Mouse (Mus musculus) hindbrain, embryonic 16.5 days (tissue): Measurements from ENCODE around the gene Nek6. TPM values are rescaled to one million over a fixed set of nuclear protein-coding genes. Genes with fewer than 3 reads are reported as not detected.

Experiments
- ATAC-seq: fragments of 200-750 bp; cut with Nextera tagmentation; 2 replicates; pipeline ENCODE4 v1.8.0; 2017; ENCODE audit warnings: moderate TSS enrichment, moderate library complexity
- H3K27ac ChIP-seq: fragments of 300-500 bp; sonication (generic); 2 replicates; pipeline ENCODE4 v1.5.1; 2014; ENCODE audit warnings: low read depth, mild to moderate bottlenecking, control low read depth, low read length, moderate library complexity
- H3K27me3 ChIP-seq: fragments of 300-500 bp; sonication (generic); replicated peaks from 2 replicates; pipeline ENCODE4 v1.6.1; 2014; ENCODE audit warnings: low read length; ENCODE audit not compliant: control insufficient read depth, insufficient read depth
- H3K36me3 ChIP-seq: fragments of 300-500 bp; sonication (generic); 2 replicates; pipeline ENCODE4 v1.6.1; 2014; ENCODE audit warnings: mild to moderate bottlenecking, low read length, moderate library complexity, mixed read lengths; ENCODE audit not compliant: control insufficient read depth, insufficient read depth
- H3K4me1 ChIP-seq: fragments of 300-500 bp; sonication (generic); 2 replicates; pipeline ENCODE4 v1.6.1; 2014; ENCODE audit warnings: low read depth, low read length; ENCODE audit not compliant: control insufficient read depth, insufficient read depth
- H3K4me2 ChIP-seq: fragments of 300-500 bp; sonication (generic); 2 replicates; pipeline ENCODE4 v1.6.1; 2014; ENCODE audit warnings: mild to moderate bottlenecking, low read length, control low read depth, moderate library complexity
- H3K4me3 ChIP-seq: fragments of 300-500 bp; sonication (generic); 2 replicates; pipeline ENCODE4 v1.5.1; 2014; ENCODE audit warnings: mild to moderate bottlenecking, low read length, control low read depth, moderate library complexity
- H3K9ac ChIP-seq: fragments of 300-500 bp; sonication (generic); 2 replicates; pipeline ENCODE4 v1.6.1; 2014; ENCODE audit warnings: low read depth, mild to moderate bottlenecking, control low read depth, low read length, moderate library complexity
- H3K9me3 ChIP-seq: fragments of 300-500 bp; sonication (generic); 2 replicates; pipeline ENCODE4 v1.6.1; 2014; ENCODE audit warnings: mild to moderate bottlenecking, low read length, moderate library complexity; ENCODE audit not compliant: control insufficient read depth
- WGBS: fragments of 180-500 bp; shearing (Covaris S2); extraction: QIAGEN DNeasy Blood & Tissue Kit; methylation state at CpG from one replicate; pipeline ENCODE4 v1.1.7; 2014; 5-methylcytosine and 5-hydroxymethylcytosine counted together
- polyA plus RNA-seq: library from polyadenylated mRNA; unstranded; fragments of >200 nt; fragmentation: Nextera tagmentation; extraction: Ambion mirVana; gene quantifications from 2 replicates; pipeline ENCODE4 v1.2.1, GENCODE M21; 2015

Gene Nek6
- polyA plus RNA-seq, 1 experiment from 2014 or later: 65.4 TPM

DNA sequence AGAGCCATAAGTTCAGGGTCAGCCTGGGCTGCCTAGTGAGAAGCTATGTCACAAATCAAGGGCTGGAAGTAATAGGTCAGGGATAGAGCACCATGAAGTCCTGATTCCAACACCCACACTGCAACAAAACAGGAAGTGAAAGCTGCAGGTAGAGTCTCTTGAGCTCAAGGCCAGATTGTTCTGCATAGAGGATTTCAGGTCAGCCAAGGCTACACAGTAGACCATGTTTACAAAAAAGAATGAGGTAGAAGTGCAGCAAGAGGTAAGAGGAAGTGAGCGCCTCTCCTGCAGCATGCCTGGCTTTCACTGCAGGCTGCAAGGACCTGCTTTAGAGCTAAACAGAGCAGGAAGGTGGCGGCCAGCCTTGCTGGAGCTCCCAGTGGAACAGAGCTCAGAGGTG lies 63.3 kb downstream of the Nek6 start:
- Histone ChIP-seq H3K27ac (no peak overlapping the region), H3K9me3 (no peaks in the 10 kb centered on the region), H3K4me3 (no peak overlapping the region), H3K9ac (no peak overlapping the region), H3K36me3 (no peaks in the 10 kb centered on the region), H3K4me2 (no peak overlapping the region), H3K4me1 (peaks cover 27% of the 10 kb centered on the region), H3K27me3 (no peaks in the 10 kb centered on the region)
- ATAC-seq: no peak
- WGBS: 92% methylated on average over 2 of the region's 2 CpGs

DNA sequence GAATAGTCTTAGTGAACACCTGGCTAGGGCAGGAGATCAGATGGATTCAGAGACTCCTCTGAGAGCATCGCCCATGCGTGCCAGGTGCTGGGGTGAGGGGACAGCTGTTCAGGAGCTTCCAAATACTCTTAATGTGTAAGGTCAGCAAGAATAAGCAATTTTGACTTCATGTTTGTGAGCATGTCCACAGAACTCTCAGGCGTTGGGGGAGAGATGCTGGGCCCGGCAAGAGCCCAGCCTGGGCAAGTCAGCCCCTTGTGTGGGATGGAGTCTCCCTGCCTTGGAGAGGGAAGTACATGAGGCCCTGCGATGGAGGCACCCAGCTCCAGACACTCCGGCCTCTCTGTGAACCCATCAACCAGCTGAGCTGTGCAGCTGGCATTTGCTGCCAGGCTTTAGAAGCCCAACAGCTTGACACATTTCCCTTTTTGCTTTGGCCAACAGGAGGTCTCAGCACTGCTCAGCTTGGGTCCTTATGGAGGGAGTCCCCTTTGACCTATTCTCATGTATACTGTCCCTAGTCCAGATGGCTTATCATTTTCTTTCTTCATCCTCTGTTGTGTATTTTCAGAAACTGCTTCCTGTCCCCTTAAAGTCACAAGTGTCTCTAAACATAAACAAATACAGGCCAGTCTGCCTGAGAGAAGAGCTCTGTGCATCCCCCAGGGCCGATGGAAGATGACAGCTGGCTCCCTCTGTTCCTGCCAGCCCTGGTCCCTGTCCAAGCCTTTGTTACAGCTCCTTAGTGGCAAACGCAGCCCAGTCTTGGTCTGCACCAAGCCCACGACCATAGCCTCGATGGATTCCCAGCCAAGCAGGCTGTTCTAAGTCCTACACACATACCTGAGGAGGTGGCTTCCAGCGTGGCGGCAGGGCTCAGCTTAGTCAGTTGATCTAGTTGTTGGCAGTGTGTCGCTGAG lies 67.4 kb downstream of the Nek6 start:
- Histone ChIP-seq H3K27me3 (no peaks in the 10 kb centered on the region), H3K27ac (peak overlapping the region; percentile 67), H3K9me3 (no peaks in the 10 kb centered on the region), H3K36me3 (no peaks in the 10 kb centered on the region), H3K4me1 (peaks cover 21% of the 10 kb centered on the region), H3K4me2 (no peak overlapping the region), H3K9ac (peak overlapping the region; percentile 31), H3K4me3 (no peak overlapping the region)
- ATAC-seq: peak; percentile 80
- 36% methylated on average over 13 of the region's 13 CpGs for WGBS

DNA sequence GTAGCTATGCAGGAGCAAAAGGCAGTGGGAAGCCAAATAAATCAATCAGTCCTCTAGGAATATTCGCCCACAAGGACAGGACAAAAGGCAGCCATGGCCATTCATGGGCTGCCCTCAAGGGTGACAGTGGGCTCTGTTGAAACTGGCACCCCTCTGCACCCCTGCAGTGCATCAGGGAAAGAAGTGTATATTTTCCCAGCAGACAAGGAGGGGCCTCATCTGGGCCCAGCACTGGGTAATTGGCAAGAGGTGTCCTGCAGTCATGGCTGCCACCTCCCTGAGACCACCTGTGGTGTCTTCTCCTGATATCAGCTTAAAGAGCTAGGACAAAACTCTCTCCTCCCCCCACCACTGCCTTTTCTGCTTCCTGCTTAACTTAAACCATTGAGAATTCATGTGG lies 68.1 kb downstream of the Nek6 start:
- peak overlapping the region; percentile 67 for H3K27ac ChIP-seq

DNA sequence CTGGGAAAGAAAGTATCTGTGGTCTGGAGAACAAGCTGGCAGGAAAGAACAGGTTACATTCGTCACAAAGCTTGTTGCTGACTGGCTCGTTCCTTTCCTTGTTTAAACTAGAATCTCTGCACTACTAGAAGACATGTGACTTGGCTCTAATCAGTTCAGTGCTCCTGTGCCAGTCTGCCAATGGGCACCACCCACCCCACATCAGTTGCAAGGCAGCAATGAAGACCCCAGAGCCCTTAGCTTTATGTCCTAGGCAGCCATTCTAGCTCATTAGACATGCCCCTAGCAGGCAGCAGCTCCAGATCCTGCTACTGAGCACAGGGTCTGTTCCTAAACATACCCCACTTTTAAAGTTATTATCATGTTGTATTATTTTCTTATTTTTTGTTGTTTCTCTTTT lies 72.5 kb downstream of the Nek6 start:
- WGBS: 39% methylated on average over 2 of the region's 2 CpGs
- no peak for ATAC-seq

More for the DNA sequence above, 68.1 kb downstream of the Nek6 start:
- Histone ChIP-seq H3K36me3 (no peaks in the 10 kb centered on the region), H3K27me3 (no peaks in the 10 kb centered on the region), H3K4me2 (no peak overlapping the region), H3K9ac (peak overlapping the region; percentile 31), H3K9me3 (no peaks in the 10 kb centered on the region), H3K4me1 (peaks cover 26% of the 10 kb centered on the region), H3K4me3 (no peak overlapping the region)
- ATAC-seq: peak; percentile 35
- 29% methylated on average over 1 of the region's 1 CpGs for WGBS

DNA sequence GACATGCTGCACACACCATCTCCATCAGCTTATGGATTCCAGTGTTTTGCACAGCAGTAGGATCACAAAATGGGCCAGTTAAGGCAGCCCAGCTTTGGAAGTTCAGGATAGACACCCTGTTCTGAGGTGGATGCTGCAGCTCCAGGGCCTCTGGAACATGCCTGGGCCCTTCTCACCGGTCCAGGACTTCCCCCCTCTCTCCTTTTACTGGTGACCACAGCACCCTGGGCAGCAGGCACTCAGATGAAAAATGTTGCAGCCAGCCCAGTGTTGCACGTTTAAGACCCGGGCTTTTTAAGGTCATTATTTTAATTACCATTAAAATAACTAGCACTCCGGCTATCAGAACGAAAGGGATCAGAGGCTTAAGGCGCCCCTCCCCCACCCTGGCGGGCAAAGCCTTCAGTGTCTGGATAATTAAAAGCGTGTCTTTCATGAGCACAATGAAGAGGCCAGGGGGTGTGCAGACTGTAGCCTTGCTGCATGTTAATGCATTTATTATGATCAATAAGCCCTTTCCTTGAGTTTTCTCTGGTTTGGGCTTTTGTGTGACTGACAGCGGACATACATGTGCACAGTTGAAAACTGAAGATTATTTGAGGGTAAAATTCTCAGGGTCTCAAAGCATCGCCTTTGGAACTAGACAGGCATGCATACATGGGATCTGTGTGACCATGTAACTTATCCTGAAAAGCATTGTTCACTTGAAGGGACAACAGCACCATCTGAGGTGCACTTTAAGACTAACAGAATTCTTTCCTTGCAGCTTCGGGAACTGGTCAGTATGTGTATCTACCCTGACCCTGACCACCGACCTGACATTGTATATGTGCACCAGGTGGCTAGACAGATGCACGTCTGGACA lies 73.3 kb downstream of the Nek6 start:
- Histone ChIP-seq H3K4me1 (peaks cover 12% of the 10 kb centered on the region), H3K9ac (peak overlapping the region; percentile 35; the same call in 1 of the 2 replicates), H3K4me3 (no peak overlapping the region), H3K4me2 (no peak overlapping the region), H3K9me3 (no peaks in the 10 kb centered on the region), H3K36me3 (peaks cover 3% of the 10 kb centered on the region), H3K27me3 (no peaks in the 10 kb centered on the region), H3K27ac (peak overlapping the region; percentile 57; the same call in 1 of the 2 replicates)
- WGBS: 18% methylated on average over 13 of the region's 13 CpGs
- peak; percentile 45; the same call in 1 of the 2 replicates for ATAC-seq

More for the DNA sequence above, 72.5 kb downstream of the Nek6 start:
- H3K36me3 ChIP-seq: peaks cover 3% of the 10 kb centered on the region
- no peak overlapping the region for H3K27ac ChIP-seq
- H3K9ac ChIP-seq: no peak overlapping the region
- H3K9me3 ChIP-seq: no peaks in the 10 kb centered on the region
- no peak overlapping the region for H3K4me3 ChIP-seq
- no peak overlapping the region for H3K4me2 ChIP-seq
- H3K27me3 ChIP-seq: no peaks in the 10 kb centered on the region
- peaks cover 20% of the 10 kb centered on the region for H3K4me1 ChIP-seq

DNA sequence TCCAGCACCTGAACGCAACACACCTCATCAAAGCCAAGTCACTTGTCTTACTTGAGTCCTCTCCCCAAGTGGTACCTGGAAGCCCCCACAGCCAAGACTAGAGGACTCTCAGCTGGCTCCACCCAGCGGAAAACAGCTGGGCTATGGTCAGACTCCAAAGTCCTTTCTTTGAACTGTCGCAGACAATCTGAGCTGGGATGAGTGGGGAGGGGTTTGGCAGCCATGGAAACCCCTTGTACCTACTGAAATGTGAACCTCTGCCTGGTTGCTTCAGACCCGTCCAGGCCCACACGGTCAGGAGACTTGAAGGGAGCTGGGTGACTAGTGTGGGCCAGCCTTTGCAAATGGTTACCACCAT lies 73.9 kb downstream of the Nek6 start:
- Histone ChIP-seq H3K36me3 (peaks cover 5% of the 10 kb centered on the region), H3K9ac (no peak overlapping the region), H3K4me3 (no peak overlapping the region), H3K27ac (no peak overlapping the region), H3K27me3 (no peaks in the 10 kb centered on the region), H3K4me1 (peaks cover 10% of the 10 kb centered on the region), H3K4me2 (no peak overlapping the region), H3K9me3 (no peaks in the 10 kb centered on the region)
- ATAC-seq: 0 out of 2 replicates have a peak, but pooled peaks have one; percentile 3
- whole genome bisulfite sequencing: 23% methylated on average over 5 of the region's 5 CpGs

DNA sequence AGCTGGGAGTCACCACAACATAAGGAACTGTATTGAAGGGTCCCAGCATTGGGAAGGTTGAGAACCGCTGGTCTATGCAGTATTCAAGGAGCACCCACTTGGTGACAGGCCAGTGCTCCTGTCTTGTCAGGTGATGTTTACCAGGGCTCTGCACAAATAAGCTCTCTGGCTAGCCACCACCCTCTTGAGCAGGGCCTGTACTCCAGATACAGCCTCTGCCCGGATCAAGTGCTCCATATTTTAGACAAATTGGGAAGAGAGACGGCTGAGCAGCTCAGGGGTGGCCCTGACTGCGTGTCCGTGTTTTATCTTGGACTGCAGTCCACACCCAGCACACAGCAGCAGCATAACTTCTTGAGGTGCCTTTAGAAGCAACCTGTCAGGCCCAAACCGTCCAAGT lies 75.3 kb downstream of the Nek6 start:
- H3K4me3 ChIP-seq: no peak overlapping the region
- no peaks in the 10 kb centered on the region for H3K27me3 ChIP-seq
- H3K36me3 ChIP-seq: peaks cover 7% of the 10 kb centered on the region
- peaks cover 10% of the 10 kb centered on the region for H3K4me1 ChIP-seq
- 73% methylated on average over 6 of the region's 6 CpGs for WGBS
- ATAC-seq: no peak
- H3K9ac ChIP-seq: no peak overlapping the region
- no peak overlapping the region for H3K27ac ChIP-seq
- no peaks in the 10 kb centered on the region for H3K9me3 ChIP-seq
- H3K4me2 ChIP-seq: no peak overlapping the region

DNA sequence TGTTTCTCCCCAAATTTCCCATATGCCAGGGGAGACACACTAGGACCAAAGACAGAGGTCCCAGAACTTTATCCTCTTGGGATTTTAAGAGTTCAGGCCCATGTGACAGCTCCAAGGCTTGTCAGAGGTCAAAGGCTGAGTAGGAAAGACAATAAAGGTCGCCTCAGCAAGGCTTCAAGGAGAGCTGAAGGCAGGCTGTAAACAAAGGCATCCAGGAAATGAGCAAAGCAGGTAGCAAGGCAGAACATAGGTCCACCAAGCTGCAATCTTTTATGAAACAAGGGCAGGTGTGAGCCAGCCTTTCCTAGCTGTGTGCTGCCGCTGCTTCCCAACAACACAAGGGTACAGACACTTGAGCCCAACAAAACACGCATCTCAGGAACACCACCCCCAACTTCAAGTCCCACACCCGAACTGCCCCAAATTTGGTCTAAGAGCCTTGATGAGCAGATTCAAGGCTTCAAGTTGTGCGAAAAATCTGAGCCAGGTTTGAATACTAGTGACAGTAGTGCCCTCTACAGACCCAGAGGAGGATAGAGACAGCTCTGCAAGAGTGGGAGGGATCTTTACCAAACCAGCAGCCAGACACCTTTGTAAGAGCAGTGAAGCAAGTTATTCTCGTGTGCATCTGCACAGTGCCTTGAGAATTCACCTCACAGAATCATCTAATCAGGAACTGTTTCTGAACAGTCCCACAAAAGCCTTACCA lies 80.5 kb downstream of the Nek6 start:
- Histone ChIP-seq H3K36me3 (peaks cover 3% of the 10 kb centered on the region), H3K4me1 (peaks cover 9% of the 10 kb centered on the region), H3K27ac (0 out of 2 replicates have a peak overlapping the region, but pooled peaks have one; percentile 12), H3K27me3 (no peaks in the 10 kb centered on the region), H3K4me3 (no peak overlapping the region), H3K9me3 (no peaks in the 10 kb centered on the region), H3K9ac (no peak overlapping the region), H3K4me2 (no peak overlapping the region)
- ATAC-seq: peak; percentile 79
- WGBS: 53% methylated on average over 6 of the region's 6 CpGs
